16 mouse cellular contexts compared by ENCODE assay signal in the genomic region with DNA sequence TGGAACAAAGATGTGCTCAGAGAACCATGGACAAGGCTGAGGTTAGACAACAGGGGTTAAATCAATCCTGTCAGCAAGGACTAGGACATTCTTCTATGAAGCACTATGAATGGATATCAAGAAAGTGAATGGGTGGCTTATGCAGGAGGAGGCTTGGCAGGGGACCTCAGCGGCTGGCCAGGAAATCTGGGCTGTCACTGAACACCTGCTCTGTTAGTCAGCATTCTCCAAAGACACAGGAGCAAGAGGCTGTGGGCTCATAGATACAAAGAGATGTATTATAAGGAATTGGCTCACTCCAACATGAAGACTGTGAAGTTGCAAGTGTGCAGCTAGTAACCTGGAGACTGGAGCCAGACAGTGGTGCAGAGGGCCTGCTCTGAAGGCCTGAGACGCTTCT.
DNase-seq lines count a peak whose midpoint lies in the region; ATAC-seq lines count a peak whose summit lies in the region.
"Had no signal": no experiment of that assay in that cellular context is flagged by ENCODE, and none has a peak within 500 bp of the region (broad histone marks: within the 10 kb centered on the region; RNA-seq: fewer than 3 reads in every experiment).

No protein-coding gene starts in this region.

- no peak overlapping the region for H3K27ac ChIP-seq in forebrain, embryonic 16.5 days (ENCODE audit: low read length)
- H3K27ac ChIP-seq in forebrain, embryonic 15.5 days (replicated peaks), result no peak overlapping the region; the same call in 1 of the 2 replicates
- H3K27ac ChIP-seq: forebrain, embryonic 12.5 days; heart, embryonic 10.5 days; kidney, postnatal 0 days; macrophage; midbrain, embryonic 12.5 days had no signal

- no peak overlapping the region for H3K4me2 ChIP-seq in forebrain, embryonic 16.5 days (ENCODE audit: low read length)
- no peak overlapping the region for H3K4me2 ChIP-seq in forebrain, embryonic 15.5 days (replicated peaks)
- H3K4me2 ChIP-seq: forebrain, embryonic 12.5 days; midbrain, embryonic 12.5 days had no signal

- 64% methylated on average over 2 of the region's 2 CpGs for WGBS in forebrain, embryonic 16.5 days
- 68% methylated on average over 2 of the region's 2 CpGs for WGBS in forebrain, embryonic 15.5 days

- H3K4me1 ChIP-seq in forebrain, embryonic 16.5 days (replicated peaks; ENCODE audit: control insufficient read depth, insufficient read depth, low read length), result no peaks in the 10 kb centered on the region; the same call in 1 of the 2 replicates
- H3K4me1 ChIP-seq in forebrain, embryonic 15.5 days, result peaks cover 11% of the 10 kb centered on the region; the same call in 1 of the 2 replicates
- H3K4me1 ChIP-seq: forebrain, embryonic 12.5 days; midbrain, embryonic 12.5 days had no signal

- H3K9me3 ChIP-seq in forebrain, embryonic 16.5 days (ENCODE audit: control insufficient read depth, low read length), result 0 out of 2 replicates have a peak, but pooled peaks cover 4% of the 10 kb centered on the region
- no peaks in the 10 kb centered on the region for H3K9me3 ChIP-seq in forebrain, embryonic 15.5 days
- H3K9me3 ChIP-seq: forebrain, embryonic 12.5 days; heart, embryonic 10.5 days; midbrain, embryonic 12.5 days had no signal

- peak; percentile 29 to 62 for DNase-seq in layer of hippocampus, adult 18-20 months (ENCODE audit: low spot score in 2 of 2)
- no peak for DNase-seq in layer of hippocampus, postnatal 25 days (ENCODE audit: extremely low spot score in 1 of 2, low spot score in 1 of 2)
- peak; percentile 46 to 66 for DNase-seq in cerebellum, postnatal 10 days
- peak; percentile 41 to 42 for DNase-seq in layer of hippocampus, postnatal 36 days
- no peak for DNase-seq in adrenal gland, postnatal 14 days
- DNase-seq in adrenal gland, adult 8-10 months, result no peak
- DNase-seq: gastrocnemius, postnatal 10 days; lung, adult 2 months had no signal

- H3K4me3 ChIP-seq in forebrain, embryonic 16.5 days (replicated peaks; ENCODE audit: low read length), result no peak overlapping the region
- H3K4me3 ChIP-seq in forebrain, embryonic 15.5 days, result no peak overlapping the region
- H3K4me3 ChIP-seq: forebrain, embryonic 12.5 days; heart, embryonic 10.5 days; midbrain, embryonic 12.5 days had no signal

- H3K27me3 ChIP-seq in forebrain, embryonic 16.5 days (replicated peaks; ENCODE audit: control insufficient read depth, insufficient read depth, low read length), result no peaks in the 10 kb centered on the region
- no peaks in the 10 kb centered on the region for H3K27me3 ChIP-seq in forebrain, embryonic 15.5 days
- H3K27me3 ChIP-seq: forebrain, embryonic 12.5 days; midbrain, embryonic 12.5 days; Patski had no signal

- no peak overlapping the region for H3K9ac ChIP-seq in forebrain, embryonic 16.5 days (replicated peaks; ENCODE audit: low read depth, low read length)
- H3K9ac ChIP-seq in forebrain, embryonic 15.5 days (replicated peaks), result no peak overlapping the region
- H3K9ac ChIP-seq: forebrain, embryonic 12.5 days; midbrain, embryonic 12.5 days had no signal

- no peaks in the 10 kb centered on the region for H3K36me3 ChIP-seq in forebrain, embryonic 16.5 days (ENCODE audit: control insufficient read depth, insufficient read depth)
- no peaks in the 10 kb centered on the region for H3K36me3 ChIP-seq in forebrain, embryonic 15.5 days
- H3K36me3 ChIP-seq: forebrain, embryonic 12.5 days; midbrain, embryonic 12.5 days had no signal

- ATAC-seq in forebrain, embryonic 16.5 days, result peak; percentile 52; the same call in 1 of the 2 replicates
- no peak for ATAC-seq in forebrain, embryonic 15.5 days (replicated peaks)
- ATAC-seq: Patski had no signal

Comparison
In these comparisons a context has a peak if more than half of its experiments do, and no peak if none do; other contexts are left out.
1. DNase-seq: peak in layer of hippocampus, adult 18-20 months (2 of 2), cerebellum, postnatal 10 days (2 of 2) and layer of hippocampus, postnatal 36 days (2 of 2); none in layer of hippocampus, postnatal 25 days (0 of 2), adrenal gland, postnatal 14 days (single experiment) and adrenal gland, adult 8-10 months (single experiment).